Mouse (Mus musculus): Measurements from ENCODE around the gene Marco.

Gene Marco

GRCm38 (mm10) chr1:120435591-120435990 lies 69.2 kb downstream of the Marco start:
- no peak for DNase-seq

- DNase-seq = no peak
Observed at GRCm38 (mm10) chr1:120430171-120430570, 74.7 kb downstream of the Marco start.

GRCm38 (mm10) chr1:120425587-120425986 lies 79.2 kb downstream of the Marco start:
- no peak for DNase-seq
